Mouse (Mus musculus): ENCODE data around the gene Slc7a15. TPM values are rescaled to one million over a fixed set of nuclear protein-coding genes. Genes with fewer than 3 reads are reported as not detected.

The Slc7a15 gene
- polyA plus RNA-seq, 1 experiment from 2014 or later = not detected

DNA sequence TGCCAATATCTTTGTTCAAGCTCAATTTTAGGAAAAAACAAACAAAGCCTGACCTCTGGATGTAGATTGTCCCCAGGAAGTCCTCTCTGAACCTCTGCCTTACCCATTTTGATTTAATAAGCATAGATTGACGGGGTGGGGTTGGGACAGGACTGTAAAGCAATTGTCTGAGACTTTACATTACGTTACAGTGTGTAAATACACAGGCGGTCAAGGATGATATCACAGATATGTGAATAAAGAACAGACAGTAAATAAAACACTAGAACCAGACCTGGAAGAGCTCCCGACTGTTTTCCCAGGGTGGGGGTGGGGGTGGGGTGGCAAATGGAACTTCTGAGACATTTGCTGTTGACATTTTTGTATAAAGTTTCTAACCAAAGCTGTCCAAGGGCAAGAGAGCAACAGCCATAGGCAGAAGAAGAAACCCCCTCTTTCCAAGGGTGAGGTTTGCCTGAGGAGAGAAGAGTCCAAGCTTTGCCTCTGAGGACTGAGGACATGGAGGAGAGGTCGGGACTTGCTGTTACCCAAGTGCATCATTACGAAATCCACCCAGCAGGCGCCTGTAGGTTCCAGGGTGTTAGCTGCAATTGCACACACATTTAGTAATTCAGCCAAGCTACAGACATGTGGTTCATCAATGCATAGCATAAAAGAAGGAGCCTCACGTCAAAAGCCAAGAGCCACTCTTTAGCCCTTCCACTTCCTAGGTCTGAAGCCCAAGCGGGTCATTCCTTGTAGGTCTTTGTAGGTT lies 91.7 kb downstream of the Slc7a15 start:
- H3K4me2 ChIP-seq = no peak overlapping the region
- peaks cover 10% of the 10 kb centered on the region for H3K4me1 ChIP-seq (ENCODE audit: control insufficient read depth, insufficient read depth, low read length)
- no peaks in the 10 kb centered on the region for H3K36me3 ChIP-seq (ENCODE audit: control insufficient read depth, insufficient read depth, low read length)
- ATAC-seq (replicated peaks; ENCODE audit: insufficient number of reproducible peaks, low FRiP score, low TSS enrichment) = no peak
- H3K4me3 ChIP-seq (ENCODE audit: low read depth, low read length) = no peak overlapping the region
- no peaks in the 10 kb centered on the region for H3K27me3 ChIP-seq (ENCODE audit: control insufficient read depth, insufficient read depth, low read length)
- no peak overlapping the region for H3K9ac ChIP-seq (ENCODE audit: low read depth, low read length)
- no peak overlapping the region for H3K27ac ChIP-seq (ENCODE audit: low read depth, low read length)
- WGBS (ENCODE audit: insufficient replicate concordance) = 75% methylated on average over 9 of the region's 9 CpGs
- H3K9me3 ChIP-seq (replicated peaks; ENCODE audit: control insufficient read depth, low read length) = no peaks in the 10 kb centered on the region

DNA sequence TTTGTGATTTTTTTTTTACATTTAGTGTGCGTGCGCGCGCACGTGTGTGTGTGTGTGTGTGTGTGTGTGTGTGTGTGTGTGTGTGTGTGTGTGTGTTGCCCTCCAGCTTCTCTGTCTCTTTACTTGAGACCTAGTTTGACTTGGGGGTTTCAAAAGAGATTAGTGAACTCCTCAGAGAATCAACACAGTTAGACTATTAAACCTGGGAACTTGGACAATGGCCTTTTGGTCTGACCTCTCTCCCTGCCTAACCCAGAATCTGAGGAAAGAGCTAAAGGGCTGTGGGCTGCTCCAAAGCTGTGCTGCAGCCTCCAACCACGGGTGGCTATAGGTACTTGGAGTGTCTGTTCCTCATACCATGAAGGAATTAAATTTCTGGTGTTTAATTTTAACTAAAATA lies 94.7 kb downstream of the Slc7a15 start:
- H3K4me1 ChIP-seq (ENCODE audit: control insufficient read depth, insufficient read depth, low read length) = peaks cover 6% of the 10 kb centered on the region
- no peaks in the 10 kb centered on the region for H3K9me3 ChIP-seq (replicated peaks; ENCODE audit: control insufficient read depth, low read length)
- no peaks in the 10 kb centered on the region for H3K27me3 ChIP-seq (ENCODE audit: control insufficient read depth, insufficient read depth, low read length)
- H3K27ac ChIP-seq (ENCODE audit: low read depth, low read length) = no peak overlapping the region
- no peak overlapping the region for H3K9ac ChIP-seq (ENCODE audit: low read depth, low read length)
- WGBS (ENCODE audit: insufficient replicate concordance) = 83% methylated on average over 6 of the region's 6 CpGs
- ATAC-seq (replicated peaks; ENCODE audit: insufficient number of reproducible peaks, low FRiP score, low TSS enrichment) = no peak
- no peak overlapping the region for H3K4me2 ChIP-seq
- no peak overlapping the region for H3K4me3 ChIP-seq (ENCODE audit: low read depth, low read length)
- no peaks in the 10 kb centered on the region for H3K36me3 ChIP-seq (ENCODE audit: control insufficient read depth, insufficient read depth, low read length)

DNA sequence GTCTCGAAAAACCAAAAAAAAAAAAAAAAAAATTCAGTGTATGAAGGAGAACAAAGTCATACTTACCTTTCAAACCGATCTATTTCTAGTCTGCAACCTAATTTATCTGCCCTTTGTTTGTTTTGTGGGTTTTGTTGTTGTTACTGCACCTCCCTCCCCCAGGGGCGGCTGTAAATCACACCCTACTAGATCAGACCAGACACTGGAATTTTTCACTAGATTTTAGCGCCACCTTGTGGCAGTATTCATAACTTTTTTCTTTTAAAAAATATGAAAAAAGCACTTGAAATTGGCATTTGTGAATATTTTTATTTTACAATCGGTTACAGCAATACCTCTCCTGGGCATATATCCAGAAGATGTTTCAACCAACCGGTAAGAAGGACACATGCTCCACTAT lies 96.3 kb downstream of the Slc7a15 start:
- H3K36me3 ChIP-seq (ENCODE audit: control insufficient read depth, insufficient read depth, low read length) = no peaks in the 10 kb centered on the region
- H3K27ac ChIP-seq (ENCODE audit: low read depth, low read length) = no peak overlapping the region
- H3K27me3 ChIP-seq (ENCODE audit: control insufficient read depth, insufficient read depth, low read length) = no peaks in the 10 kb centered on the region
- H3K9ac ChIP-seq (ENCODE audit: low read depth, low read length) = no peak overlapping the region
- no peak overlapping the region for H3K4me2 ChIP-seq
- H3K4me1 ChIP-seq (ENCODE audit: control insufficient read depth, insufficient read depth, low read length) = peaks cover 6% of the 10 kb centered on the region
- no peak for ATAC-seq (replicated peaks; ENCODE audit: insufficient number of reproducible peaks, low FRiP score, low TSS enrichment)
- WGBS (ENCODE audit: insufficient replicate concordance) = 15% methylated on average over 6 of the region's 6 CpGs
- H3K9me3 ChIP-seq (replicated peaks; ENCODE audit: control insufficient read depth, low read length) = no peaks in the 10 kb centered on the region
- H3K4me3 ChIP-seq (ENCODE audit: low read depth, low read length) = no peak overlapping the region

DNA sequence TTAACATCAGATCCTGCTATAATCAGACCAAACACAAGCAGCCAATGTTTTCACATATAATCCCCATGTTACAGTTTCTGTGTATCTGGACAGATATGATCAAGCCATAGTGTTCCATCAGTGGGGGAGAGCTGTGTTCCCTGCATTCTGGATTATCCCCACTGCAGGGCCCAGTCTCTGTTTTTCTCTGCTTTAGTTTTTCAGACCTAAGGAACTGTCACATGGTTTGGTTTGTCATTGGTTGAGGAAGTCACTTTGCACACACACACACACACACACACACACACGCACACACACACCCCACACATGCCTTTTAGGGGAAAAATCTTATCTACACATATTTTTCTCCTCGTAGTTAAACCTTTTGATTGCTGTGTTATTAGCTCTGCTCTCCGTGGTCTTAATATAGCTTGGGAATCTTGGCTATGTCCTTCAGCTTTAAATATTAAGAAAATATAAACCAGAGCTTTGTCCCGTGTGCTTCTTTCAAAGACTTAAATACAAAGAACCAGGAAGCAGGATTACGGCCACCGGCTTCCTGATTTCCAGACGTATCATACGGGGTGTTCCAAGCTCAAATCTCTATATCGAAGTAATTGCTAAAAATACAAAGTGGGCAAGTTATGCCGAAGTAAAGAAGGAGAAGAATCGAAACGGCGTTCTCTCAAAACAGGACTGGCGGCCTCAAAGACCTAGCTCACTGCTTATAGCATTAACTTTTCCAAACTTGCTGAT lies 97.1 kb downstream of the Slc7a15 start:
- 77% methylated on average over 14 of the region's 14 CpGs for WGBS (ENCODE audit: insufficient replicate concordance)
- no peaks in the 10 kb centered on the region for H3K36me3 ChIP-seq (ENCODE audit: control insufficient read depth, insufficient read depth, low read length)
- peaks cover 13% of the 10 kb centered on the region for H3K4me1 ChIP-seq (ENCODE audit: control insufficient read depth, insufficient read depth, low read length)
- no peak overlapping the region for H3K9ac ChIP-seq (ENCODE audit: low read depth, low read length)
- H3K4me3 ChIP-seq (ENCODE audit: low read depth, low read length) = no peak overlapping the region
- no peak for ATAC-seq (replicated peaks; ENCODE audit: insufficient number of reproducible peaks, low FRiP score, low TSS enrichment)
- H3K4me2 ChIP-seq = no peak overlapping the region
- no peak overlapping the region for H3K27ac ChIP-seq (ENCODE audit: low read depth, low read length)
- no peaks in the 10 kb centered on the region for H3K9me3 ChIP-seq (replicated peaks; ENCODE audit: control insufficient read depth, low read length)
- H3K27me3 ChIP-seq (ENCODE audit: control insufficient read depth, insufficient read depth, low read length) = no peaks in the 10 kb centered on the region

DNA sequence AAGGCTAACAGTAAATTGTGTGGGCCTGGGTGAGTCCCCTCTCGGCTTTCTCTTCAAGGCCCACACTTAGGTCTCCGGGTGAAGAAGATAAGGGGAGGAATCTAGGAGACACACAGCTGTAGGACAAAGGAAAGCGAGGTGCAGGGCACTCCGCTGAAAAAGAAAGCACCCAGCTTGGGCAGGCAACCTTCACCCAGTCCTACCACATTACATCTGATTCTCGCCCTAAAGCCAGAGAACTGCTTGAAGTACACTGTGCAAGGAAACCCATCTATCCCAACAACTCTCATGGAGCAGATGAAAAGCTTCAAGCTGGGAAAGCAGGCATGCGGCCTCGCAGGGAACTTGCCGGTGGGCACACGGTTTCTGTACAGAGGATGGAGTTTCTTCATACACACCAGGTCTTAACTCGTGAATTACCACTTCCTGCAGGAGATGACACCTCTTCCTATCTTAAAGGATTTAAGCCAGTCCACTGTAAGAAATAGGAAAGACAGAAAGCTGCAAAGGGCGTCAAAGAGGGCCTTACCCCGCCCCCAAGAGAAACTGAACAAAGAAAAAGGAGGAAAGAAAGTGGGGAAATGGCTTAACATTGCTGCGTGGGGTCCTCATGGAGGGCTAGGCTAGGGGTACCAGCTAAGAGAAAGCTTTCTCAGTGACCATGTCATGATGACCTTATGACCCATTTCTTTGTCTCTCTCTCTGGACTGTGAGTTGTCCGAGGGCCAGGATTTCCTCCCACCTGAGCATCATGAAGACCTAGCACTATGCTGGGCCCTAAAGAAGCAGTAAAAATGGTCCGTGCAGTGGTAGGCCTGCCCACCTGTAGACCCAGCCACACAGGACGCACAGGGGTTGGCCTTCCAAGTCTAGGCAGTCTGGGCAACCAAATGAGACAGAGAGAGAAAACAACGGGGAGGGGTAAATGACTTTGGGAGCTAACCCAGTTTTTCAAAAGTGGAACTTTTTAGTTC lies 98.0 kb downstream of the Slc7a15 start:
- Histone ChIP-seq H3K4me2 (peak overlapping the region; percentile 78), H3K27me3 (ENCODE audit: control insufficient read depth, insufficient read depth, low read length) (no peaks in the 10 kb centered on the region), H3K36me3 (ENCODE audit: control insufficient read depth, insufficient read depth, low read length) (no peaks in the 10 kb centered on the region), H3K4me3 (ENCODE audit: low read depth, low read length) (peak overlapping the region; percentile 91), H3K4me1 (ENCODE audit: control insufficient read depth, insufficient read depth, low read length) (peaks cover 21% of the 10 kb centered on the region), H3K27ac (ENCODE audit: low read depth, low read length) (peak overlapping the region; percentile 100), H3K9me3 (replicated peaks; ENCODE audit: control insufficient read depth, low read length) (no peaks in the 10 kb centered on the region), H3K9ac (ENCODE audit: low read depth, low read length) (peak overlapping the region; percentile 99)
- no peak for ATAC-seq (replicated peaks; ENCODE audit: insufficient number of reproducible peaks, low FRiP score, low TSS enrichment)
- WGBS (ENCODE audit: insufficient replicate concordance) = 43% methylated on average over 17 of the region's 17 CpGs

DNA sequence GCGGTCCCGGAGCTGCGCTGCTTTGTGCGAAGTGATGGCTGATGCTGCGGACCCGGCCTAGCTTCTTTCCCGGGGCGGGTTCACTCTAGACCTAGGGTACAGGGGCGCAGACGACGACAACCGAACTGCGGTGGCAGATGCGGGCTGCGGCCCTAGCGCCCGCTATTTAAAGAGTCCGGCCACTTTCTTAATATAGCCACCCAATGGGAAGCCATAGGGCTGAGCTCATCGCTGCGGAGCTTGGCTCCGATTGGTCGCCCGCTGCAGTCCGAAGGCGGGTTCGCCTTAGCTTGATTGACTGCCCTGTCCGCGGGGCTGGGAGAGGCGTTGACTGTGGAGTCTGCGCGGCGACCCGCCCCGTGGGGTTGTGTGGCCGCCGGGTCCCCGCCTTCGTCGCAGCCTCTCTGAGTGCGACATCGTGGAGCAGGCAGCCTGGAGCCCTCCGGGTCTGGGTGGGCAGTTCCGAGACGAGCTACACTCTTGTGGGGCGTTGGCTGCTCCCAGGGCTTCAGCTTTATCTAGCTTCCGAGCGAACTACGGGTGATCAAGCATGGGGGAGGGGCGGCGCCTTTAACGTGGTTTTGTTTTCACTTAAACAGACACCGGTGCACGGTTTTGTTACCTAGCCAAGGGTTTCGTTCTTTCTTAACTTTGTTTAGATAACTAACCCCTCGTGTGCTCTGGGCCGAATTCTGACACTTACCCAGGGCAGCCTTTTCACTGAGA lies 98.8 kb downstream of the Slc7a15 start, which contains the start of gene Rhob:
Gene Rhob, minus strand, starts transcription at position 139 of the 726 bp plus-strand sequence.
- WGBS (ENCODE audit: insufficient replicate concordance) = under 1% methylated on average over 56 of the region's 56 CpGs
- peak within 1 kb of the TSS; percentile 99 for H3K9ac ChIP-seq (ENCODE audit: low read depth, low read length)
- H3K4me3 ChIP-seq (ENCODE audit: low read depth, low read length) = peak within 1 kb of the TSS; percentile 91
- H3K27ac ChIP-seq (ENCODE audit: low read depth, low read length) = peak within 1 kb of the TSS; percentile 100
- H3K27me3 ChIP-seq (ENCODE audit: control insufficient read depth, insufficient read depth, low read length) = no peaks in the 10 kb centered on the region
- peak; percentile 97 for ATAC-seq (replicated peaks; ENCODE audit: insufficient number of reproducible peaks, low FRiP score, low TSS enrichment)
- H3K4me2 ChIP-seq = peak within 1 kb of the TSS; percentile 78
- H3K9me3 ChIP-seq (replicated peaks; ENCODE audit: control insufficient read depth, low read length) = no peaks in the 10 kb centered on the region
- H3K4me1 ChIP-seq (ENCODE audit: control insufficient read depth, insufficient read depth, low read length) = peaks cover 23% of the 10 kb centered on the region
- no peaks in the 10 kb centered on the region for H3K36me3 ChIP-seq (ENCODE audit: control insufficient read depth, insufficient read depth, low read length)

DNA sequence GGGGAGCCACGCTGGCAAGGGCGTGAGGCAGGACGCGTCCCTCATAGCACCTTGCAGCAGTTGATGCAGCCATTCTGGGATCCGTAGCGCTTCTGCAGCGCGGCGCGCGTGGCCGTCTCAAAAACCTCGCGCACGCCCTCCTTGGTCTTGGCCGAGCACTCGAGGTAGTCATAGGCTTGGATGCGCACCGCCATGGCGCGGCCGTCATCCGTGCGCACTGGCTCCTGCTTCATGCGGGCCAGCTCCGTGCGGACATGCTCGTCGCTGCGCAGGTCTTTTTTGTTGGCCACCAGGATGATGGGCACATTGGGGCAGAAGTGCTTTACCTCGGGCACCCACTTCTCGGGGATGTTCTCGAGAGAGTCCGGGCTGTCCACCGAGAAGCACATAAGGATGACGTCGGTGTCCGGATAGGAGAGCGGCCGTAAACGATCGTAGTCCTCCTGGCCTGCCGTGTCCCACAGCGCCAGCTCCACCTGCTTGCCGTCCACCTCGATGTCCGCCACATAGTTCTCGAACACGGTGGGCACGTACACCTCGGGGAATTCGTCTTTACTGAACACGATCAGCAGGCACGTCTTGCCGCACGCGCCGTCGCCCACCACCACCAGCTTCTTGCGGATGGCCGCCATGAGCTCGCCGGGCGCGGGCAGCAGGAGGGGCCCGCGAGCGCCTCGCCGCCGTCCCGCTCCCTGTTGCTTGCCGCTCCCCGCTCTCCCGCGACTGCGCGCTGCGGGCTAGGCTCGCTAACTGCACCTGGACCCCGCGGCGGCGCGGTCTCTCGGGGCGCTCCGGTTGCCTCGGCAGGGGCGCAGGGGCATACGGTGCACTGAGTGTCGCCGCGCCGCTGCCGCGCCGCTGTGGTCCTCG lies 99.6 kb downstream of the Slc7a15 start:
- no peaks in the 10 kb centered on the region for H3K27me3 ChIP-seq (ENCODE audit: control insufficient read depth, insufficient read depth, low read length)
- no peaks in the 10 kb centered on the region for H3K9me3 ChIP-seq (replicated peaks; ENCODE audit: control insufficient read depth, low read length)
- peak overlapping the region; percentile 91 for H3K4me3 ChIP-seq (ENCODE audit: low read depth, low read length)
- peaks cover 23% of the 10 kb centered on the region for H3K4me1 ChIP-seq (ENCODE audit: control insufficient read depth, insufficient read depth, low read length)
- no peaks in the 10 kb centered on the region for H3K36me3 ChIP-seq (ENCODE audit: control insufficient read depth, insufficient read depth, low read length)
- peak overlapping the region; percentile 78 for H3K4me2 ChIP-seq
- under 1% methylated on average over 97 of the region's 99 CpGs for WGBS (ENCODE audit: insufficient replicate concordance)
- peak; percentile 53; the same call in 1 of the 2 replicates for ATAC-seq (replicated peaks; ENCODE audit: insufficient number of reproducible peaks, low FRiP score, low TSS enrichment)
- peak overlapping the region; percentile 100 for H3K27ac ChIP-seq (ENCODE audit: low read depth, low read length)
- peak overlapping the region; percentile 99 for H3K9ac ChIP-seq (ENCODE audit: low read depth, low read length)
